Mouse (Mus musculus) erythroid progenitor cell, adult 5-6 weeks (primary cell): ENCODE results near the gene Htra2. TPM values are rescaled to one million over a fixed set of nuclear protein-coding genes. Genes with fewer than 3 reads are reported as not detected.

Experiments used
- ATAC-seq: replicated peaks from 2 replicates; pipeline ENCODE4 v1.8.0; 2016; ENCODE audit warnings: moderate number of reproducible peaks, mild to moderate bottlenecking, moderate TSS enrichment, inconsistent platforms; ENCODE audit not compliant: poor library complexity, low FRiP score, severe bottlenecking
- total RNA-seq, 2 experiments: library from RNA; stranded (forward) in 1 of 2; stranded (reverse) in 1 of 2; fragments of 150-400 nt in 1 of 2; fragments of 186-747, 209-891 nt in 1 of 2; gene quantifications; 2 replicates each; pipeline versions ENCODE4 v1.2.3 to v1.2.4; 2015 to 2017; ENCODE audit warnings: low replicate concordance in 2 of 2

The Htra2 gene
- total RNA-seq, 2 experiments from 2014 or later, result 65.7 to 114 TPM

GRCm38 (mm10) chr6:83034463-83035055, 20.5 kb downstream of the Htra2 start:
- ATAC-seq, result no peak

- peak; percentile 78 for ATAC-seq
Observed at GRCm38 (mm10) chr6:83033249-83034185, 21.6 kb downstream of the Htra2 start, which contains the start of the genes Dok1 and Loxl3. TSS of gene Dok1 (minus strand) at chr6:83033471. TSS of gene Loxl3 (plus strand) at chr6:83034173.

GRCm38 (mm10) chr6:83032769-83033191, 22.3 kb downstream of the Htra2 start:
- ATAC-seq, result peak; percentile 77

- ATAC-seq, result no peak
Observed at GRCm38 (mm10) chr6:83031921-83032590, 23.0 kb downstream of the Htra2 start.

- no peak for ATAC-seq
Observed at GRCm38 (mm10) chr6:83031111-83031510, 24.0 kb downstream of the Htra2 start.

GRCm38 (mm10) chr6:83029777-83030176, 25.3 kb downstream of the Htra2 start:
- no peak for ATAC-seq

- ATAC-seq, result no peak
Observed at GRCm38 (mm10) chr6:83027706-83028105, 27.4 kb downstream of the Htra2 start.

GRCm38 (mm10) chr6:83027293-83027692, 27.8 kb downstream of the Htra2 start:
- no peak for ATAC-seq

- no peak for ATAC-seq
Observed at GRCm38 (mm10) chr6:83025221-83025620, 29.9 kb downstream of the Htra2 start.

GRCm38 (mm10) chr6:83024421-83024820, 30.7 kb downstream of the Htra2 start:
- no peak for ATAC-seq

- no peak for ATAC-seq
Observed at GRCm38 (mm10) chr6:83023786-83024185, 31.3 kb downstream of the Htra2 start.

- ATAC-seq, result peak; percentile 53; the same call in 1 of the 2 replicates
Observed at GRCm38 (mm10) chr6:83023008-83023407, 32.1 kb downstream of the Htra2 start.

GRCm38 (mm10) chr6:83020836-83021593, 34.1 kb downstream of the Htra2 start:
- no peak for ATAC-seq

- ATAC-seq, result peak; percentile 64
Observed at GRCm38 (mm10) chr6:83020121-83020520, 35.0 kb downstream of the Htra2 start.

- ATAC-seq, result no peak
Observed at GRCm38 (mm10) chr6:83019044-83019443, 36.0 kb downstream of the Htra2 start.

- no peak for ATAC-seq
Observed at GRCm38 (mm10) chr6:83017190-83017589, 37.9 kb downstream of the Htra2 start.

- ATAC-seq, result no peak
Observed at GRCm38 (mm10) chr6:83015749-83016148, 39.3 kb downstream of the Htra2 start.

- peak; percentile 82 for ATAC-seq
Observed at GRCm38 (mm10) chr6:83014482-83015466, 40.3 kb downstream of the Htra2 start.
